Mouse (Mus musculus): ENCODE results near the gene Insl3.
"Not testable (repeated sequence)": the region's sequence is repeated elsewhere in the genome, so short reads cannot be mapped to it uniquely, and the experiment has no call there.

Gene Insl3

DNA sequence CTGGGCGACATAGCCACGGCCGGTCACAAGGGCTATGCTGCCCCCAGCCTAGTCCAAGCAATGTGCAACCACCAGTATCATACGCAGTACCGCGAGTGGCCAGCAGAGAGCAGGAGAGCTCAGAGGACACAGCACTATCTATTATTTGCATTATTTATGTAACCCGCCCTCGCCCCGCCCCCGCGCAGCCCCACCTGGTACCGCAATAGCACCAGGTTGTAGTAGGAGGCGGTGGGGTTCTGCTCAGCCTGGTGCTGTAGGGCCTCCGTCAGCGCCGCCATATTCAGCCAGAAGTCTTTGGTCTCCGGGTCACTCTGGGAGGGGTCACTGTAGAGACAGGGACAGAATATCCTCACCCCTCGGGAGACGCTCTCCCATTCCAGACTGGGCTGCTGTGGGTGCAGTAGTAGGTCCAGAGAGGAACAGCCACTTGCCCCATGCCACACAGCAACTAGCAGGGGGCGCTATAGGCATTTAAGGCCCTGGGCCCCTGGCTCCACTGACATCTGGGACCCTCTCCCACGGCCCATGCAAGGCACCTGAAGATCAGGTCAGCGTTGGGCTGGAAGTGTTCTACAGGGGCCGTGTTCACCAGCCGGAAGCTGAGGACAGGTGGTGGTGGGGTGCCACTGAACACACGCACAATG lies 20.9 kb downstream of the Insl3 start:
- DNase-seq = peak; percentile 91

DNA sequence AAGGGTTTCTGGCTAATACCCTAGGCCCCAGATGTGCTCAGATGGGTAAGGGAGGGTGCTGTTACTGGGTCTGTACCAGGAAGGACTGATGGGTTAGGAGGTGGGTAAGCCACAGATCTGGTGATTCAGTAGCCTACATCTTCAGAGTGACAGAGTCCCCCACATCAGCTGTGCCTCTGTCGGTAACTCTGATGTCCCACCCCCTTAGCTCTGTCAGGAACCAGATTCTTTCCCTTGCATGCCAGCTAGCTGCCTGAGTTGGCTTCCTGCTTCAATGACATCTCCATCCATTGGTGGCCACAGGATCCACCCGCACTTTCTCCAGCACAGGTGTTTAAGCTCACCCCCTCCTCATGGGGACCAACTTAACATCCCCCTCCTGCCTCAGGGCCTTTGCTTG lies 22.6 kb downstream of the Insl3 start:
- no peak for DNase-seq

DNA sequence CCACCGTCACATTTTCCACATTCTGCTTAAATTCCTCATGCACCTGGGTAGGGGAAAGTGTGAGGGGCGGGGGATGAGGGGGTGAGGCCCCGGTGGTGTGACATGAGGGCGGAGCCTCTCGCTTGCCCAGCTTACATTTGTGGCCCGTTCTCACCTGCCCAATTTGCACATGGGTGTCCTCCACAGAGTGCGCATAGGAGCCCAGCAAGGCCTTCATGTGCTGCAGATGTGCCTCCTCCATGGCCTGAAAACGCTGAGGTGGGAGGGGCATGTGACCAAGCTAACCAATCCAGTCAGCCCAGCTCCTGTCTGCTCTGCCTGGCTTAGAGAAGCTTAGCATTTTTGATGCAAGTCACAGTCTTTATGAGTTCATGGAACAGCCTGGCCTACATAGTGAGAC lies 26.5 kb downstream of the Insl3 start:
- DNase-seq = peak; percentile 16

DNA sequence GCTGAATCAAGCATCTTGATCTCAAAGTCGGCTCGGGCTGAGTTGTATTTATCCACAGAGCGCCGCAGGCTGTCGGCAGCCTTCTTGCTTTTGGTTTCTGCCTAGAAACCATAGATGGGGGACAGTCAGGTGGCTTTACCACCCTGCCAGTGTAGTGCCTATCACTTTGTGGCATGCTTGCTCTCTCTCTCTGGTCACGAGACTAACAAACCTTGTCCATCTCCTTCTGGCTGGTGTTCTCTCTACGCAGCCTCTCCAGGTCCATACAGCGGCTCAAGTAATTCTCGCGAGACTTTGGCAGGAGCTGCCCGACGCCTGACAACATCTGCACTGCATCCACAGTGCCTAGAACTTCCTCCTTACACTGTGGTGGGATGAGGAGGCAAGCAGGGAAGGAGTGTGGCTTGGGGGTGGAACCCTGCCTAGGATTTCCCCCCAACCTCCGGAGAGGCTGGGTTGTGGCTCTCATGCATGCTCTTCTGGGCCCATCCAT lies 27.6 kb downstream of the Insl3 start:
- no peak for DNase-seq

DNA sequence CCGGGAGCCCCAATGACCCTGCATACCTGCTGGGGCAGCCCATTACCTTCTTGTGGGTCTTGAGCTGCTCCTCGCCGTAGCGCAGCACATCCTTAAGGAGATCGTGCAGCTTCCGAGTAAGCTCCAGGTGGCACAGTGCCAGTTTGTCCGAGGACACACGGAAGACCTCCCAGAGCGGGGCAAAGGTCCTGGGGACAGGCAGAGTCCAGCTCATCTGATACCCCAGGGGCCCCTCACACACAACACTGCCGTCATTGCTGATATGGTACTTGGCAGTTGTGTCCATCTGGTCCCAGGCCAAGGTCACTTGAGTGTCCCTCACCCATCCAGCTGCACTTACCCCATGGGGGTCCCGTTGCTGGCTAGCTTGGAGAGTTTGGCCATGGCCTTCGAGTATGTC lies 28.1 kb downstream of the Insl3 start:
- DNase-seq = peak; percentile 30

DNA sequence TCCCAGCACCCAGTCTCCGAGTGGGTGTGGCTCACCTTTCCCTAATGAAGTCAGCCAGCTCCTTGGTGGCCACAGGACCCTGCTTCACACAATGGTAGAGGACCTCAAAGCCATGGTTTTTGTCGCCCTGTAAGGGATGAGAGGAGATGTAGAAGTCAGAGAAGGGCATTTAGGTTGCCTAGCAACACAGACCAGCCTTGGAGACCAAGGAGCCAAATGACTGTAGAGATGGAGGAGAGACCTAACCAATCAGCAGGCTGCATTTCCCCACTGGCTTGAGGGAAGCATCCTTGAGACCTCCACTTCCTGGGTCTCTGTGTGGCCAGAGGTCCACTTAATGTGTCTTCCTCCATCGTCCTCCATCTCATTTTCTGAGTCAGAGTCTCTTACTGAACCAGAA lies 29.2 kb downstream of the Insl3 start:
- no peak for DNase-seq

DNA sequence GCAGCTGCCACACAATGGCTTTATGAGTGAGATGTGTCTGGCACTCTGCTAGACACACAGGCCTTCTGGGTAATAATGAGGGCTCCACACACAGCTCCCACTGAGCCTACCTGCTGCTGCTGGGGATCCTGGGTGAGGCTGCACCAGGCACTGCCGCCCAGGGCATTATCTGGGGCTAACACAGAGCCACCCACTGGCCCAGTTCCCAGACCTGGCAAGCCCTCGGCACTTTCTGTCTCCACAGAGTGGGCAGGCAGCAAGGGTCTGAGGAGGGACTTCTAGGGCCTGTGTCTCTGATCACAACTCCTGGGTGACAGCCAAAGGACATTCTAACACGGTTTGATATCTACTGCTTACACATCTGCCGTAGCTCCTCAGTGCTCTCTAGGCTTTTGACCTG lies 30.2 kb downstream of the Insl3 start:
- peak; percentile 54 for DNase-seq

DNA sequence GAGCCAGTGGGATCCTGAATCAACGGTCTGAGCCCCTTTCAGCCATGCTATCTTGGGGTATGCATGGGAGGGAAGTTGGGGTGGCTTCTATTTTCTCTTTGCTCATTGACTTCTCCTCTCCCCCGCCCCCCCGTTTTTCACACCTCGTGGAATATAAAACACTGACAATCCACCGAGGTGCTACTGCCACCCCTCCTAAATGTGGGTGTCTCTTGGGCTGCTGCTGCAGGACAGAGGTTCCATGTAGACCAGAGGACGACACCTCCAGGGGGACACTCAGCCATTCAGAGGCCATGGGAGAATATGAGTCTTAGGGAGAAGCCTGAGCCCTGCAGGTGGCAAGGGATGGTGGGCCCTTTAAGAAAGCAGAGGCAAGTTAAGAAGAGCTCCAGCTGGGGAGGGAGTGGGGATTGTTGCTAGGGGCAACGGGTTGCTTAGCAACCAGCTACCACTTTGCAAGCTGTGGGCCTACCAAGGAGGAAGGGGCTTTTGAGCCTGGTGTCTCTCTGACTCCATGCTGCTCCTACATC lies 31.0 kb downstream of the Insl3 start:
- DNase-seq = peak; percentile 17

DNA sequence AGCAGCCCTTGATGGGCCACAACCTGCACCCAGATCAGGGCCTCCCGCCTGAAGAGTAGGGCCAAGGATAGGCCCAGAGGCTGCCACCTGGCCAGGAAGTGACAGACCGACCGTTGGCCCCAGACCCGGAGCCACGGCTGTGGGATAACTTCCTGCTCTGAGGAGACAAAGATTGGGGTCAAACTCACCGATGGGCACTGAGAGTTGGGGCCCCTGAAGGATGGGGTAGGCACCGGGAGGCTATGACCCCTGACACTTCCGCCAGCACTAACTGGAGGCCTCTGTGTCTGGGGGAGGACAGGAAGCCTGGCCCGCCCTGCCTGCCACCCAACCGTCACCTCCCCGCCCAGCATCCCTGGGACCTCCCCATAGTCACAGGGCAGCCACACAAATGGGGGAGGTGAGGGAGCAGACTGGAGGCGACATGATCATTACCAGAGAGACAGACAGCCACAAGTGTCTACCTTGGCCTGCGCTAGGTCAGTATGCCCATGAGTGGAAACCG lies 34.1 kb downstream of the Insl3 start:
- peak; percentile 40 for DNase-seq

DNA sequence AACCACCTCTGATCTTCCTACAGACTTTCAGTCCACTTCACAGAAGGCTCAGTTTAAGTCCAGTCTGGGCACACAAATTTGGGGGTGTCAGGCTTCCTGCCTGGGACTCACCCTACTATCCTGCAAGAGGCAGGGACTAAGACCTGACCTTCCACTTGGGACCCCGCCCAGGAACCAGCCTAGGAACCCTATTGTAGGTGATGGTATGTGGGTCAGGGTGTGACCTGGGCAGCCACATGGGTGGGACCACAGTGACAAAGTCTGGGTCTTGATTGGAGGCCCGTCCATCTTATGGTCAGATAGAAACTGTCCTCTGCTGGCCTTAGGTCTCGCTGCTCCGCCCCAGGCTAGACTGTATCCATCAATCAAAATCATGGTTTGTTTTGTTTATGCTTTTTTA lies 35.4 kb downstream of the Insl3 start:
- peak; percentile 57 for DNase-seq

DNA sequence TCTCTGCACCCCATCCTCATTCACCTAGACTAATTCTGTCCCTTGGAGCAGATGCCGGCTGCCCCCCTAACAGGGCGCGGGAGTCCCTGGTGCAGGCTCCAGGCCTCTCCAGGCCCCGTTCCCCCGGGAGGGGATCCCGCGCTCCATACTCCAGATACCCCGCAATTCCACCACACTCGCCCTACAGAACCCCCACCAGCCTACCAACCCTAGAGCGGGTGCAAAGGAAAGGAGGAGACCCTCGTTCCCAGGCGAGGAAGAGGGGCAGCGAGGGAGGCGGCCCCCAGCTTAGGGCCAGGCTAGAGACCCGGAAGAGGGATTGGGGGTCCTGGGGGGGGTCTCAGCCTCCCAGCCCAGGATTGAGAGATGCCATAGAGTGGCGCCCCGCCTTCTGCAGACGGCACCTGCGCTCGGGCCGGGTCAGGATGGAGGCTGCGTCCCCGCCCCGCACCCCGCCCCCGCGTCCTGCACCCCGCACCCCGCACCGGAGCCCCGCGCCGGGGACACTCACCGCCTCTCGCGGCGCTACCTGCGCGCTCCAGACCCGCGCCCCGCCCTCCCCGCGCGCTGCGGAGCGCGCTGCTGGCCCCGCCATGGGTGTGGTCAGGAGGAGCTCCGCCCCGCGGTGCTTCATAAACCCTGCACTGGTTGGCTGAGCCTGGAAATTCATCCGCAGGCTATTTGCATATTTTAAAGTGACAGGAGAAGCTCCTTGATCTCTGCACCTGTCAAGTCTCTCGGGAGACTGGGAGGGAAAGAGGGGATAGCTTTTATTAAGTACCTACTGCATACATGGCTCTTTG lies 36.3 kb downstream of the Insl3 start, which contains the start of gene Fcho1:
TSS of gene Fcho1 (minus strand) at position 595 of the 803 bp plus-strand sequence.
- peak; percentile 93 for DNase-seq

DNA sequence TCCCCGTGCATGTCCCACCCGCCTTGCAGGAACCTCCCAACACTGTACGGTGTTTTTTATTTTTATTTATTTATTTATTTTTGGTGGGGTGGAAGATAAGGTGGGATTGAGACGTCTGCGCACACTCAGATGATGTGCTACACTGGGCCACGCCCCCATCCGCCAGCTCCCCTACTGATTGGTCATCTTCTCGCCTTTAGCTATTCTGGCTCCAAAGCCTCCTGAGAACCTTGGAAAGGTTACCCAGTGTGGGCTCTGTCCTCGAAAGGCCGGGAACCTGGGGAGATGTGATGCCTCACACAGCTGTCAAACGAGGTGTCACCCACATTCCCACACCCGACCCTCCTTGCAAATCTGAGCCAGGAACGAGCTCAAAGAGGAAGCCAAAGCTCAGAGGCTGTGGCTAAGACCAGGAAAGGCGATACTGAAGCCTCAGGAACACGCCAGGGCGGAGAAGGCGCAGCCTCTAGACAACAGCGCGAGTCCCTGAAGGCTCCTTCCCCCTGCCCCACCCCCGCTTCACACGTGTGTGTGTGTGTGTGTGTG lies 39.3 kb downstream of the Insl3 start:
- DNase-seq = peak; percentile 84

DNA sequence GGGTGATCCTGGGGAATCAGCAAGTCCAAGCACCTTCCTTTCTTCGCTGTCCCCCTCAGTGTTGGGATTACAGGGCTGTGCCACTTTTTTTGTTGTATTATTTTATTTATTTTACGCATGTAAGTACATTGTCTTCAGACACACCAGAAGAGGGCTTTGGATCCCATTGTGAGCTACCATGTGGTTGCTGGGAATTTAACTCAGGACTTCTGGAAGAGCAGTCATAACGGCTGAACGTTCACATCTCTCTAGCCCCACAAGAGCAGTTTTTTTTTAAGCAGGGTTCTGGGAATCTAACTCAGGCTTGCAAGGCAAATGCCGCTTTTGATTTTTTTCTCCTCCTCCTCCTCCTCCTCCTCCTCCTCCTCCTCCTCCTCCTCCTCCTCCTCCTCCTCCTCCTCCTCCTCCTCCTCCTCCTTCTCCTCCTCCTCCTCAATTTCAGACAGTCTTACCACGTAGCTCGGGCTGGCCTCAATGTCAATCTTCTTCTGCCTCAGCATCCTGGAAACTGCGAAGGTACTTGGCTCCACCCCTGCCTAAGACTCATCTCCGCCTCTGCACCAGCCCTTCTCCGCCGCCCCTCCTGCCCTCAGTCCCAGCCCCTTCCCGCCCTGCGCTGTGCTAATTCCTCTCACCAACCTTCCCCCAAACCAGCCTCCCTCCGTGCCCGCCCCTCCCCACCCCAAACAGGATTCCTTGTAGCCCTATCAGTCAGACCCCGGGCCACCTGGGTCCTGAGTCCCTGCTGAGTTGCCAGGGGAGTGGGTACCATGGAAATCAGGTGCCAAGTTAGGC lies 40.0 kb downstream of the Insl3 start:
- DNase-seq = peak; percentile 63

DNA sequence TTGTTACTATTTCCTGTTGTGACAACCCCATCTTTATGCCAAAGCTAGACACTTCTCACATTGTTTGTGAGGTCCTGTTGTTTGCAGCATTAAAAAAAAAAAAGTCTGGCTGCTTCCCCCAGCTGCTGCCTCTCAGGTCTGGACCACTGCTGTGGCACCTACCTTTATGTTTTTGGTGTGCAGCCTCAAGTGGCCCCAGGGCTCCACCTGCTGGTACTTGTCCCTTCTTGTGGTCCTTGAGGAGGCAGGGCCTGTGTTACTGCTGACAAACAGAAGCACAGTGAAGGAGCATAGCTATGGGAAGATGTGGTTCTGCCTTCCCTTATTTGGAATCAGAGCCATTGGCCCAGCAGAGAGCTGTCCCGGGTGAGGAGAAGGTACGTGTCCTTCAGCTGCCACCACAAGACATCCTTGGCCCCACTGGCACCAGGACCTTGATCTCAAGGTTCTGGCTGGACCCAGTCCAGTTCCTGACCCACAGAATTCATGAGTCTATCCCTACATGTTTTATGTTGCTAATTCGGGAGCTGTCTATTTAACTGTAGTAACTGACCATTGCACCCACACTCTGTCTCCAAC lies 42.7 kb downstream of the Insl3 start:
- peak; percentile 64 for DNase-seq

DNA sequence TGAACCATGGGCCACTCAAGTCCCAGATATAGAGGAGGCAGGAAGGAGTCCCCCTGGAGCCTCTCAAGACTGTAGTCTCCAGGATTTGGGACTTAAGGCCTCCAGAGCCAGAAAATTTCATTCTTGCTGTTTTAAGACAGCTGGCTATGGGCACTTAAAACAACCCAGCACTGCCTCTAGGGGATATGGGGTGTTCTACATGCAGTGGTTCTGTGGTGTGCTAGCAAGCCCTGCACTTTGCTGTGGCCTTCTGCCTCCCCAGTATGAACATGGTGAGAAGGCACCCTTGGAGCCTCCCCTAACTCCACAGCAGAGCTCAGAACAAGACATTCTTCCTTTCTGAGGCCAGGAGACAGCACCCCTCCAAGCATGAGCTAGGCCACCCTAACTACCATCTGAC lies 49.3 kb downstream of the Insl3 start:
- not testable (repeated sequence) for DNase-seq

All from cerebellum, adult 9-11 months (tissue).